Mouse (Mus musculus) neutrophil, adult 5-6 weeks (primary cell): ENCODE results near the gene Pglyrp4. TPM values are rescaled to one million over a fixed set of nuclear protein-coding genes. Genes with fewer than 3 reads are reported as not detected.
"Not testable (repeated sequence)": the region's sequence is repeated elsewhere in the genome, so short reads cannot be mapped to it uniquely, and the experiment has no call there.

Source experiments
- ATAC-seq: fragments of 151-379, 151-347 bp; 2 replicates; pipeline ENCODE4 v1.8.0; 2017; ENCODE audit warnings: mild to moderate bottlenecking, moderate TSS enrichment; ENCODE audit not compliant: insufficient number of reproducible peaks, poor library complexity, low FRiP score, severe bottlenecking; ENCODE audit errors: extremely low read depth
- total RNA-seq: library from RNA; stranded (forward); fragments of 200-1000 nt; gene quantifications from 2 replicates; pipeline ENCODE4 v1.2.3, GENCODE M21; 2017

Gene Pglyrp4
- 5.4 and 6.2 TPM in 2 replicates for total RNA-seq

GRCm38 (mm10) chr3:90726606-90727005 lies at the start of gene Pglyrp4:
TSS of gene Pglyrp4 (plus strand) at chr3:90726906.
- ATAC-seq, result no peak

GRCm38 (mm10) chr3:90678656-90679055 lies 48.0 kb upstream of the Pglyrp4 start:
- ATAC-seq, result no peak

- peak; percentile 63 for ATAC-seq
Observed at GRCm38 (mm10) chr3:90683929-90684328, 42.8 kb upstream of the Pglyrp4 start.

- ATAC-seq, result no peak
Observed at GRCm38 (mm10) chr3:90686835-90687234, 39.9 kb upstream of the Pglyrp4 start.

GRCm38 (mm10) chr3:90693496-90693895 lies 33.2 kb upstream of the Pglyrp4 start:
- ATAC-seq, result peak; percentile 53; the same call in 1 of the 2 replicates

- ATAC-seq, result peak; percentile 72
Observed at GRCm38 (mm10) chr3:90695613-90696012, 31.1 kb upstream of the Pglyrp4 start, which contains the start of gene S100a9. TSS of gene S100a9 (minus strand) at chr3:90695721.

- no peak for ATAC-seq
Observed at GRCm38 (mm10) chr3:90702244-90702643, 24.5 kb upstream of the Pglyrp4 start.

GRCm38 (mm10) chr3:90708523-90709202 lies 18.0 kb upstream of the Pglyrp4 start:
- ATAC-seq, result peak; percentile 60; the same call in 1 of the 2 replicates

- ATAC-seq, result peak; percentile 94
Observed at GRCm38 (mm10) chr3:90709591-90710460, 16.9 kb upstream of the Pglyrp4 start.

GRCm38 (mm10) chr3:90749658-90750057 lies 23.0 kb downstream of the Pglyrp4 start:
- no peak for ATAC-seq

- ATAC-seq, result not testable (repeated sequence)
Observed at GRCm38 (mm10) chr3:90777776-90778175, 51.1 kb downstream of the Pglyrp4 start, which contains the start of gene Gm5849. TSS of gene Gm5849 (minus strand) at chr3:90777876.

Other genes with a start within 250 kb of the Pglyrp4 start
- gene Snapin, start 235.9 kb upstream of the Pglyrp4 start, total RNA-seq, result 41.6 and 45.4 TPM in 2 replicates
- gene Chtop, start 217.4 kb upstream of the Pglyrp4 start, total RNA-seq, result 101 and 106 TPM in 2 replicates
- 11.2 and 13.0 TPM in 2 replicates for gene S100a1, start 212.5 kb upstream of the Pglyrp4 start, total RNA-seq
- gene S100a13, start 212.5 kb upstream of the Pglyrp4 start, total RNA-seq, result 35.1 and 41.4 TPM in 2 replicates
- gene S100a14, start 200.1 kb upstream of the Pglyrp4 start, total RNA-seq, result 1.6 and 2.0 TPM in 2 replicates
- gene S100a16, start 189.7 kb upstream of the Pglyrp4 start, total RNA-seq, result not detected in 2 replicates
- gene S100a3, start 166.3 kb upstream of the Pglyrp4 start, total RNA-seq, result 1.4 and 2.3 TPM in 2 replicates
- not detected in 2 replicates for gene S100a2, start 136.7 kb upstream of the Pglyrp4 start, total RNA-seq
- not detected in 2 replicates for gene Gm42674, start 125.0 kb upstream of the Pglyrp4 start, total RNA-seq
- 88.4 and 95.9 TPM in 2 replicates for gene S100a4, start 123.1 kb upstream of the Pglyrp4 start, total RNA-seq
- not detected in 2 replicates for gene S100a5, start 118.4 kb upstream of the Pglyrp4 start, total RNA-seq
- gene S100a6, start 114.0 kb upstream of the Pglyrp4 start, total RNA-seq, result 1,146 and 1,580 TPM in 2 replicates
- gene S100a7a, start 72.9 kb upstream of the Pglyrp4 start, total RNA-seq, result 0.81 and 1.1 TPM in 2 replicates
- gene S100a8, start 57.9 kb upstream of the Pglyrp4 start, total RNA-seq, result 8,742 and 9,143 TPM in 2 replicates
- gene S100a9, start 31.2 kb upstream of the Pglyrp4 start, total RNA-seq, result 13,076 and 15,649 TPM in 2 replicates
- gene Gm5849, start 51.0 kb downstream of the Pglyrp4 start, total RNA-seq, result not detected in 2 replicates